Comparison of ENCODE assay signal across 7 mouse cellular contexts in the genomic region with DNA sequence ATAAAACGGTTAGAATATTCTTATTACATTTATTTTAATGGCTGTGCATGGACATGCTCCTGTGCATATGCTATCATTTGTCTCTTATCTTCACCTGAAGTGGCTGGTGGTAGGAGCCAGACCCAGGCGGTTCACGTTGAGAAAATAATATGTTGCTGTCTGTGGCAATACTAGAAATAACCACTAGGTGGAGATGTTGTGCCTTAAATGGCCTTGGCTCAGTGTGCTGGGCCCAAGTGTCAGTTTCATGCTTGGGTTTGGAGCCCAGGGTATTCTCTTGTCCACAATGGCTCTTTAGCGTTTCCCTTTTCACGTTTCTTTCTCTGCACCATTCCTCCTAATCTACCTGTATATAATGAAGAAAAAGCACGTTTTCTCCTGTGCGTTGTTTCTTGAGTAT.
DNase-seq lines count a peak whose midpoint lies in the region; ATAC-seq and TF ChIP-seq lines count a peak whose summit lies in the region.

No protein-coding gene starts in this region.

- no peak overlapping the region for H3K9ac ChIP-seq in kidney, embryonic 16.5 days (replicated peaks; ENCODE audit: low read length)
- H3K9ac ChIP-seq in liver, embryonic 13.5 days: no peak overlapping the region

- no peak overlapping the region for H3K4me2 ChIP-seq in kidney, embryonic 16.5 days (replicated peaks; ENCODE audit: low read depth, low read length)
- H3K4me2 ChIP-seq in liver, embryonic 13.5 days: no peak overlapping the region

- no peaks in the 10 kb centered on the region for H3K36me3 ChIP-seq in G1E (replicated peaks)
- H3K36me3 ChIP-seq in kidney, embryonic 16.5 days (ENCODE audit: insufficient read depth, low read length): no peaks in the 10 kb centered on the region
- H3K36me3 ChIP-seq in liver, embryonic 13.5 days: no peaks in the 10 kb centered on the region

- no peak overlapping the region for H3K4me3 ChIP-seq in G1E (ENCODE audit: low read depth, low read length)
- no peak overlapping the region for H3K4me3 ChIP-seq in kidney, embryonic 16.5 days (ENCODE audit: low read length)
- H3K4me3 ChIP-seq in liver, embryonic 13.5 days (replicated peaks): no peak overlapping the region

- peak; percentile 55 for DNase-seq in CD4-positive helper T cell, adult 2 months (ENCODE audit: low read depth, low spot score)
- DNase-seq in G1E (ENCODE audit: low spot score): peak; percentile 40
- peak; percentile 47 for DNase-seq in cerebellum, adult 9-11 months
- peak; percentile 26 to 96 for DNase-seq in frontal cortex, adult 2 months (ENCODE audit: extremely low spot score in 1 of 2, low spot score in 1 of 2)
- peak; percentile 13 for DNase-seq in liver, embryonic 13.5 days
- peak; percentile 58 for DNase-seq in retina, adult 2 months (ENCODE audit: low read depth, low spot score)

- H3K4me1 ChIP-seq in G1E (ENCODE audit: insufficient read depth, low read depth, low read length): no peaks in the 10 kb centered on the region
- H3K4me1 ChIP-seq in kidney, embryonic 16.5 days (ENCODE audit: insufficient read depth, low read length): no peaks in the 10 kb centered on the region
- H3K4me1 ChIP-seq in liver, embryonic 13.5 days (replicated peaks): no peaks in the 10 kb centered on the region

- no peak overlapping the region for H3K27ac ChIP-seq in kidney, embryonic 16.5 days (ENCODE audit: low read length)
- H3K27ac ChIP-seq in liver, embryonic 13.5 days: no peak overlapping the region

- 16% methylated on average over 7 of the region's 7 CpGs for WGBS in kidney, embryonic 16.5 days
- WGBS in liver, embryonic 13.5 days (ENCODE audit: insufficient replicate concordance): 13% methylated on average over 7 of the region's 7 CpGs

- H3K9me3 ChIP-seq in G1E (replicated peaks): no peaks in the 10 kb centered on the region
- H3K9me3 ChIP-seq in kidney, embryonic 16.5 days (ENCODE audit: low read length): no peaks in the 10 kb centered on the region
- H3K9me3 ChIP-seq in liver, embryonic 13.5 days (replicated peaks): no peaks in the 10 kb centered on the region

- ATAC-seq in G1E (ENCODE audit: extremely low read depth, insufficient number of reproducible peaks, low FRiP score, poor library complexity, severe bottlenecking): no peak
- 0 out of 2 replicates have a peak, but pooled peaks have one; percentile 50 for ATAC-seq in kidney, embryonic 16.5 days (ENCODE audit: low FRiP score, low TSS enrichment)
- no peak for ATAC-seq in liver, embryonic 13.5 days (ENCODE audit: low read depth)

- peaks cover 18% of the 10 kb centered on the region for H3K27me3 ChIP-seq in G1E (ENCODE audit: insufficient read depth, low read length)
- H3K27me3 ChIP-seq in kidney, embryonic 16.5 days (ENCODE audit: insufficient read depth, low read length): peaks cover 30% of the 10 kb centered on the region
- H3K27me3 ChIP-seq in liver, embryonic 13.5 days: no peaks in the 10 kb centered on the region; the same call in 1 of the 2 replicates

- peak; percentile 77 for TF ChIP-seq CTCF in G1E (IDR thresholded peaks at IDR 0.05; ENCODE audit: low read depth, low read length)
